Mouse (Mus musculus) left cerebral cortex, postnatal 10 days (tissue): ENCODE results near the gene Cacybp. TPM values are rescaled to one million over a fixed set of nuclear protein-coding genes. Genes with fewer than 3 reads are reported as not detected.
A peak's percentile ranks its signal among the peaks of the same experiment; 100 is the strongest.

Experiments used
- DNase-seq, 2 experiments: peaks; one replicate each; pipeline ENCODE4 v3.0.0; 2021 to 2022; ENCODE audit warnings: low spot score in 2 of 2, mixed read lengths in 1 of 2; ENCODE audit errors: extremely low spot score in 1 of 2
- intact Hi-C: fragments of 180-260 bp; cut with DNase I; formaldehyde crosslinking; loops from one replicate; pipeline ENCODE4 v1.15.1; 2025
- total RNA-seq, 2 experiments: library from RNA; stranded (reverse); gene quantifications; 2 replicates each; pipeline ENCODE4 v1.2.3; 2021

The Cacybp gene
- 100 to 1,000 TPM; 106 to 109 TPM for total RNA-seq

GRCm38 (mm10) chr1:160212703-160213669 lies at the start of gene Cacybp:
Gene Cacybp, minus strand, starts transcription at chr1:160212875.
- DNase-seq: peak; percentile 99
- intact Hi-C loops: no loop called here

GRCm38 (mm10) chr1:160262415-160262814 lies 49.7 kb upstream of the Cacybp start:
- intact Hi-C loops: no loop called here
- DNase-seq: no peak

- no peak for DNase-seq
- intact Hi-C loops: no loop called here
Measured at GRCm38 (mm10) chr1:160261849-160262248, 49.2 kb upstream of the Cacybp start.

GRCm38 (mm10) chr1:160260605-160261004 lies 47.9 kb upstream of the Cacybp start:
- no peak for DNase-seq

GRCm38 (mm10) chr1:160259884-160260283 lies 47.2 kb upstream of the Cacybp start:
- DNase-seq: peak in 1 of 2 experiments; percentile 16
- intact Hi-C loops: no loop called here

More at GRCm38 (mm10) chr1:160260605-160261004, 47.9 kb upstream of the Cacybp start:
- intact Hi-C loops: no loop called here

GRCm38 (mm10) chr1:160253108-160253507 lies 40.4 kb upstream of the Cacybp start:
- intact Hi-C loops: no loop called here

GRCm38 (mm10) chr1:160251388-160252007 lies 38.8 kb upstream of the Cacybp start:
- no peak for DNase-seq
- intact Hi-C loops: no loop called here

More at GRCm38 (mm10) chr1:160253108-160253507, 40.4 kb upstream of the Cacybp start:
- DNase-seq: no peak

- no peak for DNase-seq
- intact Hi-C loops: no loop called here
Measured at GRCm38 (mm10) chr1:160250782-160251181, 38.1 kb upstream of the Cacybp start.

- DNase-seq: no peak
- intact Hi-C loops: no loop called here
Measured at GRCm38 (mm10) chr1:160249786-160250185, 37.1 kb upstream of the Cacybp start.

- intact Hi-C loops: no loop called here
Measured at GRCm38 (mm10) chr1:160247473-160247872, 34.8 kb upstream of the Cacybp start.

GRCm38 (mm10) chr1:160246844-160247243 lies 34.2 kb upstream of the Cacybp start:
- DNase-seq: no peak

More at GRCm38 (mm10) chr1:160247473-160247872, 34.8 kb upstream of the Cacybp start:
- no peak for DNase-seq

GRCm38 (mm10) chr1:160245954-160246353 lies 33.3 kb upstream of the Cacybp start:
- intact Hi-C loops: no loop called here
- DNase-seq: no peak

More at GRCm38 (mm10) chr1:160246844-160247243, 34.2 kb upstream of the Cacybp start:
- intact Hi-C loops: no loop called here

GRCm38 (mm10) chr1:160244689-160245088 lies 32.0 kb upstream of the Cacybp start:
- intact Hi-C loops: no loop called here
- DNase-seq: no peak

GRCm38 (mm10) chr1:160240091-160240490 lies 27.4 kb upstream of the Cacybp start:
- DNase-seq: no peak
- intact Hi-C loops: no loop called here

- no peak for DNase-seq
- intact Hi-C loops: no loop called here
Measured at GRCm38 (mm10) chr1:160238852-160239443, 26.3 kb upstream of the Cacybp start.

- intact Hi-C loops: no loop called here
- no peak for DNase-seq
Measured at GRCm38 (mm10) chr1:160237981-160238380, 25.3 kb upstream of the Cacybp start.

GRCm38 (mm10) chr1:160233921-160234320 lies 21.2 kb upstream of the Cacybp start:
- no peak for DNase-seq
- intact Hi-C loops: no loop called here

- DNase-seq: no peak
Measured at GRCm38 (mm10) chr1:160232113-160232512, 19.4 kb upstream of the Cacybp start.

GRCm38 (mm10) chr1:160231013-160231412 lies 18.3 kb upstream of the Cacybp start:
- intact Hi-C loops: loop anchor here (2.0 kb wide), 1 partner anchor 146 kb away; no protein-coding TSS in a partner anchor
- DNase-seq: no peak

More at GRCm38 (mm10) chr1:160232113-160232512, 19.4 kb upstream of the Cacybp start:
- intact Hi-C loops: no loop called here
